Mouse (Mus musculus) heart, embryonic 15.5 days (tissue): ENCODE data around the gene Ttyh3. TPM values are rescaled to one million over a fixed set of nuclear protein-coding genes. Genes with fewer than 3 reads are reported as not detected.

Experiments used
- polyA plus RNA-seq: library from polyadenylated mRNA; unstranded; fragments of >200 nt; fragmentation: Nextera tagmentation; extraction: Ambion mirVana; gene quantifications from 2 replicates; pipeline ENCODE4 v1.2.1, GENCODE M21; 2015

The Ttyh3 gene
- polyA plus RNA-seq, 1 experiment from 2014 or later: 20.3 TPM

Other genes with a start within 250 kb of the Ttyh3 start
- 68.9 and 97.8 TPM in 2 replicates for gene Eif3b, start 229.7 kb downstream of the Ttyh3 start, polyA plus RNA-seq
- 0.09 TPM in 1 of 2 replicates, not detected in the other for gene Gm4869, start 203.4 kb downstream of the Ttyh3 start, polyA plus RNA-seq
- 12.2 and 17.4 TPM in 2 replicates for gene Chst12, start 143.5 kb downstream of the Ttyh3 start, polyA plus RNA-seq
- 1.1 TPM in 1 of 2 replicates, not detected in the other for gene Grifin, start 84.0 kb downstream of the Ttyh3 start, polyA plus RNA-seq
- gene Lfng, start 41.7 kb downstream of the Ttyh3 start, polyA plus RNA-seq: 5.0 and 7.9 TPM in 2 replicates
- 8.2 and 10.0 TPM in 2 replicates for gene Iqce, start 53.3 kb upstream of the Ttyh3 start, polyA plus RNA-seq
- gene Brat1, start 56.0 kb upstream of the Ttyh3 start, polyA plus RNA-seq: 12.2 and 16.9 TPM in 2 replicates
- gene Amz1, start 75.1 kb upstream of the Ttyh3 start, polyA plus RNA-seq: 0.72 and 1.0 TPM in 2 replicates
- gene Gna12, start 181.4 kb upstream of the Ttyh3 start, polyA plus RNA-seq: 37.9 and 53.4 TPM in 2 replicates